Mouse (Mus musculus): ENCODE measurements at regions not wholly inside any gene's neighbourhood (a gene's known extent, or its start where the extent isn't known, plus 50 kb on each side); places are given as distances from the start of the nearest gene placed in this dataset.

DNA sequence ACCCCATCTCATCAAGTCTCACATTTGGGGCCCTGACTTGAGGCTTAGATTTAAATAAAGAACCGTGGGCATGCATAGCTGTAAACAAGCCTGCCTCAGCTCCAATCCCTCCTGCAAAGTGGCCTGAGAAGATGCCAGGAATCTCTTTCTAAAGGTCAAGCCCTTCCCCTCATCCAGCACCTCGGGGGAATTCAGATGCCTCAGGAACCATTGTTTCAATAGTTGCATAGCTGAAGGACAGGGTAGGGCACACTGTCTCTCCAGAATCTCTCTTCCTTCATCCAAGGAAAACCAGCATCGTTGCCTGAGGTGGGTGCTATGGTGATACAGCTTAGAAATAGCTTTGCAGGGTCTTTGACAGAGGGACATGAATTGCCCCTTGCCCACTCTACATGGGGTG is 154.4 kb downstream of the Thbs2 start:
- DNase-seq: no peak

- DNase-seq: no peak
Measured at GRCm38 (mm10) chr17:14539191-14539590, 154.8 kb downstream of the Thbs2 start.

- no peak for DNase-seq
Measured at GRCm38 (mm10) chr17:14538527-14538926, 155.5 kb downstream of the Thbs2 start.

- no peak for DNase-seq
Measured at GRCm38 (mm10) chr17:14532979-14533314, 161.1 kb downstream of the Thbs2 start.

GRCm38 (mm10) chr17:14532298-14532978 is 161.6 kb downstream of the Thbs2 start:
- DNase-seq: no peak

- DNase-seq: no peak
Measured at GRCm38 (mm10) chr17:14531796-14532195, 162.2 kb downstream of the Thbs2 start.

DNA sequence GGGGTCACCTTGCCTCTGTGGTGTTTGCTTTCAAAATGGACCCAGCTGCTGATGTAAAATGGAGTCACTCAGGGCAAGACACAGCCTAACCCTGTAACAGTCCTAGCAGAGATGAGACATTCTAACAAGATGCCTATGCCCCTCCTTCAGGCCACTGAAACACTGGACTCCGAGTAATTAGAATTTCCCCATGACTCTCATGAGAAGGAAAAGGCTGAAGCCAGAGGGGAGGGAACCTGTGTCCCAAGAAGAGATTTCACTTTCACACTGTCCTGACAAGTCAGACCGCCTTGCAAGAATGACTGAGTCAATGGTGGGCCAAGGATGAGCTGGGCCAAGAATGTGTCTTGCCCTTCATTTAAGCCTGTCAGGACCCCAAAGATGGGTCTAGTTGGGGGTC is 166.3 kb downstream of the Thbs2 start:
- DNase-seq: no peak

DNA sequence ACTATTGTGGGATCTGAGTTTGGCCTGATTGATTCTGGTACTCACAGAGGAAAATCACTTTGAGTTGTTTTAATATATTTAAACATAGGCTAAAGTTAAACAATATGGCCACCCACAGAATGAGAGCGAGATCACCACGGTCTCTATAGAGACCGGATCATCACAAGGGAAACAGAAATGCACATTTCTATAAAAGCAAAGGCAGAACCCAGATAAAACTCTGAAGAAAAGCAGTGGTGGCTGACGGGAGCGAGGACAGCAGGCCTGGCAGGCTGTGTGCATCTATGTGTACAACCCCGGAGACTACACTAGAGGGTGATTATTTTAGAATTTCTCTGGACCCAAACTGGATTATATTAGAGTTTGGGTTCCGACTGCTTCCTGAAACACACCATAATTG is 168.8 kb downstream of the Thbs2 start:
- DNase-seq: no peak

- peak in 1 of 2 experiments; percentile 14 for DNase-seq
Measured at GRCm38 (mm10) chr17:14524426-14525236, 169.4 kb downstream of the Thbs2 start.

DNA sequence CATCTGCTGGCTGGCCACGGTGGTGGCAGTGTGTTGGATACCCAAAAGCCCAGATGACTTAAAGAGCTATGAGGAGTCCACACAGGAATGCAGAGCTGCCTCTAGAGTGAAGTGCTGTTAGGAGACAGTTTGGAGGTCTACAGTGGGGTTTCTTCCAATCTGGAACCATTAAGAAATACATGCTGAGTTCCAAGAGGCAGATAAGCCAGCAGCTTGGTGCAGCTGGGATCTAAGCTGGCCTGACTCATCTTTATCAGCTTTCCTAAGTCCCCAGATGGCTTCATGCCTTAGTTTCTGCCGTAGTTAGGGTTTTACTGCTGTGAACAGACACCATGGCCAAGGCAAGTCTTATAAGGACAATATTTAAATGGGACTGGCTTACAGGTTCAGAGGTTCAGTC is 172.0 kb downstream of the Thbs2 start:
- no peak for DNase-seq

- peak; percentile 43 to 58 for DNase-seq
Measured at GRCm38 (mm10) chr17:14520565-14520964, 173.5 kb downstream of the Thbs2 start.

DNA sequence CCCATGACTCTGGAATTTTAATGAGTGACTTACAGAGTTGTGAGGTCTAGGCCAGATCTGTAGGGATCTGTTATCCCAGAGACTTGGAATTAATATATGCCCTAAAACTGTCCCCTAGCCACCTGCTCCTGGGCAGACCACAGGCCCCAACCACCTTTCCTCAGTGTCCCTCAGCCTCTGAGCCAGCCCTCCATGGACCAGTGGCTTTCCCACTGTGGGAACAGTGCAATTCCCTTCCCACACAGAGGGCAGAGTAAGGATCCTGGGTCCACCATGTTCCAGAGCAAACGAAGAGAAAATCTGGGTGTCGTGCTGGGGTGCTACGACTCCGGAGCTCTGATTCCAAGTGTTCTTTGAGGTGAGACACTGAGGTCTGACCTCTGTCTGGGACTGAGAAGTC is 174.7 kb downstream of the Thbs2 start:
- DNase-seq: no peak

DNA sequence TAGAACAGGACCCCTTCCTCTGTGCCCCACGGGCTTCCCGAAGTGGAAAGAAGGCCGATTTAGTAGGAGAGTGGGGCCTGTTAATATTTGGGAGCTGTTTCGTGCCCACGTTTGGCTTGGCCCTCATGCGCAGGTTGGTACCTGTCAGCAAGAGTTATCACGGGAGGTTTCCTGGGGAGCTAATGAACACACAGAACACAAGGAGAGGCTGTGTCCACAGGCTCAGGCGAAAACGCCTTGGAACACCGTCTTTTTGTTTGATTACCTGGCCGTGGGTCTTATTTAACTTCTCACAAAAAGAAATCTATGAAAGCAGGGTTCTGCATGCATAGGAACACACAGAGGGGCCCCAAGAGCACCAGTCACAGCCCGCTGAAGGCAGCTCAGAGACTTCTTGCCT is 175.8 kb downstream of the Thbs2 start:
- no peak for DNase-seq

DNA sequence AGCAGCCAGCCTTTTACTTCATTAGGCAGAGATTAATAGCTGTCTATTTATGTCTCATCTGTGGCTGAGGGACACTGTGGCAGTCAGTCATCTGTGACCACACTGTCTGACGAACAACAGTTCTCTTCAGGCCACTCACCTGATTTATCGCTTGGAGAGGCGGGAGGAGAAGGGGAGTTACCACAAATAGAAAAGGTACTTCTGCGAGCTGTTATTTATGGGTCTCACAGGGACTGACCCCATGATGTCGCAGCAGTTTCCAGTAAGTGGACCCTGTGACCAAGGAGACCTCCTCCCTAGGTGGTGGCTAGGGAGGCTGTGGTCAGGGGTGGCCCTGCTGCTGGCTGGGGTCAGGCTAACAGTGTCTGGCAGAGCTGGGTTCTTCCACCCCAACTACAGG is 176.7 kb downstream of the Thbs2 start:
- no peak for DNase-seq

GRCm38 (mm10) chr17:14516097-14516496 is 177.9 kb downstream of the Thbs2 start:
- peak; percentile 8 to 11 for DNase-seq

DNA sequence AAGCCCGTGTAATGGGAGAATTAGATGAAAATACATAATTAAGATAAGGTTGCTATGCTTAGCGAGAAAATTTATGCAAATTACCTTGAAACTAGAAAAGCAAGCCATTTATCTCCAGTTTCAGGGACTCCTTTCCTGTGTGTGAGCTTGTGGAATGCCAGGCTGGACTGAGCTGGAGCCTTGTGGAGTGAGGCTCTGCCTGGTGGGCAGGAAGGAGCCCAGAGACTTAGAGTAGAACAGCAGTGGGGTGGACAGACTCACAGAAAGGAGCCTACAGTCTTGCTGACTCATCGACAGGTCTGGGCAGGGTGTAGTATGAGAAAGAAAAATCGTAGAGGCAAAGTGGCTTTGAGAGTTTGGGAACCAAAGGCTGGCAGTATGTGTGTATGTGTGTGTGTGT is 180.6 kb downstream of the Thbs2 start:
- DNase-seq: no peak

GRCm38 (mm10) chr17:14510486-14510885 is 183.5 kb downstream of the Thbs2 start:
- DNase-seq: no peak

DNA sequence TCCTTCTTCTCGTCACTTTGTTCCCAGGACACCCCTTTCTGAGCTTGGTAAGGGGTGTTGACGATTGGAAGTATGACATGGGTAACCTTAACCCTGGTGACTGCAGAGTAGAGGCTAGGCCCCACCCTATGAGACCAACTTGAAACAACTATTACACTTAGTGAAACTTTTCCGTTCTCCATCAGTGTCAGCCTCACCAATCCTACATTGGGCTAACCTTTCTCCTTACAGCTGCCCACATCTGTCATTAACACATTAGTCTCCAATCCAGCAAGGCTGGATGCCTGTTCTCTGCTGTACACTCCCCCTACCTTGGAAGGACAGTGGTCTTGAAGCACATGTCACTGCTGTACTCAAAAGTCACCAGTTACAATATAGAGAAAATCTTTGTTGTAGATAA is 186.9 kb downstream of the Thbs2 start:
- no peak for DNase-seq

DNA sequence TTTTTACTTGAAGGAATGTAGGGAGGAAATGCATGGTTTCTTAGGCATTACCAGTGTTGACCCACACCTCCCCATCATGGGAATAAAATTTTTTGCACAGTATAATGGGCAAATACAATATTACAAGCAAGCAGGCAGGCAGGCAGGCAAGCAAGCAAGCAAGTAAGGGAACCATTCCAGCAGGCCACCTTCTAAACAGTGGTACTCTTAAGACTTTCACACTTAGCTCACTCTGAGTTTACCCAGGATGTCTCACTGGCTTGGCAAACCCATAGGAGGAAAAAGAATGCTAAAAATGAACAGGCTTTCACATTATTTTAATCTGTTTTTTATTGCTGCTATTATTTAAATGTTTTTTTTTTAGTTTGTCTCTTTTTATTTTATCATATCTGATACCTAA is 187.9 kb downstream of the Thbs2 start:
- no peak for DNase-seq

- no peak for DNase-seq
Measured at GRCm38 (mm10) chr17:14505415-14505814, 188.6 kb downstream of the Thbs2 start.

- DNase-seq: no peak
Measured at GRCm38 (mm10) chr17:14503670-14504069, 190.4 kb downstream of the Thbs2 start.

DNA sequence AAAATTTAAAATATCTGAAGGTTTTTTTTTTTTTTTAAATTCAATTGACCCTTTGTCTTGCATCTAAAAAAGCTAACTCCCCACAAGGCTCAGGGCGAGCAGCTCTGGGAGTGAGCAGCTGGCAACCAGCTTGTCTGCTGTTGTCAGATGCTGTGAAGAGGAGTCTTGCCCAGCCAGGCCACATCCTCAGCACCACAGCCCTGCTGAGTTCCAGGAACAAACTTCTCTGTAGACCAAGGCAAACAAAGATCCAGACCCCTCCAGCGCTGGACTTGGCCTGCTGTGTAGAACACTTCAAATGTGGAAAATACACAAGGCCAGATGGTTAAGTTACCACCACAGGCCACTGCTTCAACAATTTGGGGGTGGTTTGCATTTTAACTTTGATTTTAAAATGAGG is 192.7 kb downstream of the Thbs2 start:
- no peak for DNase-seq

DNA sequence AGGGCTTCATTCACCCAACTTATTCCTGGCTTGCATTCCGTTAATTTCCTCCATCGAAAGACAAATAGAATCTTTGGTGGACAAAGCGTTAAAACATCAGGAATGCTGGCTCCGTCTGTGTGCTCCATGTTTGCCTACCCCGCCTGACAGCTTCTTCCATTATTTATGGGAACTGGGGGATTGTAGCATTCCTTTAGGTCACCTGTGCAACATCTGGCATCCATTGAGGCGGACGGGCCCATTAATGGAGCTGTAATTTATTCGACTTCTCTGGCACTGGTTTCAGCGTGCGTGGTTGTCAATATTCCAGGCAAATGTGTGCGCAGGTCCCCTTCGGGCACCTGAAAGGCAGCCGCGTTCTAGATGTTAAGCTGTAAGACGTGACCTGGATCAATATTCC is 196.9 kb downstream of the Thbs2 start:
- no peak for DNase-seq

DNA sequence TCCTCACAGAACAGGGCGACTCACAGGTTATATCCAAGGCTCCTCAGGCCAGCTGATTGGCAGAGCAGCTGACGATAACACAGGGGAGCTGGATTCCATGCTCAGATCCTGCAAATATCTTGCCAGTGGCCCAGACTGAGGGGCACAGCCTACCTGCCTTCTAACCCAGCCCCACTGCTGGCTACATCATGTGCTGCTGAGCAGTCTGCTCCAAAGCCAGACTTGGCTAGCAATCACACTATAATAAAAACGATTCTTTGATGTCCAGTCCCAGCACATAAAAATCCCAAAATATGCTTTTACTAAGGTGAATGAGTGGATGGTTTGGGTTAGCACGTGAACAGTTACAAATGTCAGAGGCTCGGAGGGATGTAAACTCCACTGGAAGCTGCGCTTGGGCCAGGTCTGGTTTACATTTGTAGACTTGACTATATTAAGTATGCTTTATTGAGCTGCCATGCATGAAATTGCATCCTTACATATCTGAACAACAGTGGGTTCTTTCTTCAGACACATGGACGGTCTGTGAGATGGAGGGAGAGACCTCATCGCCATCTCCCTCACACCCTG is 200.2 kb downstream of the Thbs2 start:
- no peak for DNase-seq

All from thymus, postnatal 36 days (tissue).